Mouse (Mus musculus): ENCODE measurements around the gene Naip1. TPM values are rescaled to one million over a fixed set of nuclear protein-coding genes. Genes with fewer than 3 reads are reported as not detected.
"Not testable (repeated sequence)": the region's sequence is repeated elsewhere in the genome, so short reads cannot be mapped to it uniquely, and the experiment has no call there.

Naip1 gene
- total RNA-seq, 2 experiments from 2014 or later, result 0.16 TPM

GRCm38 (mm10) chr13:100409181-100409580, 43.5 kb downstream of the Naip1 start:
- intact Hi-C loops (cut with DNase I), result no loop called here
- no peak for DNase-seq (ENCODE audit: low spot score in 2 of 2)

GRCm38 (mm10) chr13:100408242-100408641, 44.4 kb downstream of the Naip1 start:
- intact Hi-C loops (cut with DNase I), result no loop called here
- DNase-seq (ENCODE audit: low spot score in 2 of 2), result no peak

- intact Hi-C loops (cut with DNase I); DNase-seq (ENCODE audit: low spot score in 2 of 2): not testable (repeated sequence)
These were observed 49.6 kb downstream of the Naip1 start for GRCm38 (mm10) chr13:100402930-100403637.

- intact Hi-C loops (cut with DNase I), result loop anchor here (5.0 kb wide), 1 partner anchor 279 kb away; no protein-coding TSS in a partner anchor
- DNase-seq (ENCODE audit: low spot score in 2 of 2), result peak; percentile 3 to 14
These were observed 61.6 kb downstream of the Naip1 start for GRCm38 (mm10) chr13:100391021-100391420.

DNA sequence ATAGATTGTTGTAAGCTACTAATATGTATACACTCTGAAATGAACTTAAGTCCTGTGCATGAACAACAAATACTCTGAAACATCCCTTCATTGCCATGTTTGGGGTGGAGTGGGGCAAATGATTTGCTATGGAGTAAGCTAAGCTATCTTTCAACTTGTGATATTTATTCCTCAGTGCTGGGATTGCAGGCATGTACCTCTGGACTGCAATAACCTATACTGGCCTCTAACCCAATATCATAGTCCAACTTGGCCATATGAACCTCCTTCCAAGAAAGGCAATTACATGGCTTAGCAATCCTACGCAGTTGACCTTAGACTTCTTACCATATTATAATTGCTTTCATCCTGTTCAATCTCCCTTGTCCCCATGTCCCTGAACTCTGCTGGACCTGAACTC, 82.1 kb downstream of the Naip1 start:
- DNase-seq (ENCODE audit: low spot score in 2 of 2), result no peak
- intact Hi-C loops (cut with DNase I), result no loop called here

Other genes with a start within 250 kb of the Naip1 start
- gene Naip5, start 206.5 kb downstream of the Naip1 start, total RNA-seq (2021), result under 1 TPM; 0.39 to 0.46 TPM
- under 1 TPM; 0.09 to 0.11 TPM for gene Naip6, start 135.2 kb downstream of the Naip1 start, total RNA-seq (2021)
- 10 to 100 TPM; 28.6 to 34.8 TPM for gene Gtf2h2, start 39.7 kb upstream of the Naip1 start, total RNA-seq (2021)
- 10 to 100 TPM in 1 of 2 experiments, 1 to 10 TPM in 1; 9.2 to 10.6 TPM for gene Ocln, start 99.8 kb upstream of the Naip1 start, total RNA-seq (2021)
- 1 to 10 TPM; 1.2 to 1.8 TPM for gene Marveld2, start 164.1 kb upstream of the Naip1 start, total RNA-seq (2021)
- gene Ak6, start 198.1 kb upstream of the Naip1 start, total RNA-seq (2021), result 10 to 100 TPM; 88.7 to 89.7 TPM
- gene Rad17, start 198.2 kb upstream of the Naip1 start, total RNA-seq (2021), result 10 to 100 TPM; 14.2 to 15.5 TPM
- gene Taf9, start 198.7 kb upstream of the Naip1 start, total RNA-seq (2021), result 10 to 100 TPM; 27.4 to 30.9 TPM
- gene Ccdc125, start 216.8 kb upstream of the Naip1 start, total RNA-seq (2021), result under 1 TPM in 1 of 2 experiments, not detected in 1; 0.23 TPM

Measured in left cerebral cortex, postnatal 25 days (tissue).